Mouse (Mus musculus) gastrocnemius, postnatal 14 days (tissue): ENCODE results near the gene Trove2. TPM values are rescaled to one million over a fixed set of nuclear protein-coding genes. Genes with fewer than 3 reads are reported as not detected.

Source experiments
- total RNA-seq, 2 experiments: library from RNA; stranded (reverse); gene quantifications; 2 replicates each; pipeline ENCODE4 v1.2.3; 2021

Gene Trove2
- total RNA-seq, 2 experiments from 2014 or later: 3.7 to 3.8 TPM

Other genes with a start within 250 kb of the Trove2 start
- gene B3galt2, start 136.4 kb downstream of the Trove2 start, total RNA-seq: 1 to 10 TPM; 1.5 to 4.6 TPM
- 10 to 100 TPM; 46.0 to 49.2 TPM for gene Cdc73, start 74.2 kb downstream of the Trove2 start, total RNA-seq
- 10 to 100 TPM; 70.1 to 76.4 TPM for gene Glrx2, start 60.7 kb downstream of the Trove2 start, total RNA-seq
- gene Uchl5, start 204 bp upstream of the Trove2 start, total RNA-seq: 10 to 100 TPM; 21.3 to 25.9 TPM
- gene Rgs2, start 227.1 kb upstream of the Trove2 start, total RNA-seq: 10 to 100 TPM in 1 of 2 experiments, 1 to 10 TPM in 1; 9.8 to 12.9 TPM